Mouse (Mus musculus): Measurements from ENCODE around the gene Prss22. TPM values are rescaled to one million over a fixed set of nuclear protein-coding genes. Genes with fewer than 3 reads are reported as not detected.
A peak's percentile ranks its signal among the peaks of the same experiment; 100 is the strongest.
"Not testable (repeated sequence)": the region's sequence is repeated elsewhere in the genome, so short reads cannot be mapped to it uniquely, and the experiment has no call there.

Gene Prss22
- total RNA-seq, 2 experiments from 2014 or later = not detected

DNA sequence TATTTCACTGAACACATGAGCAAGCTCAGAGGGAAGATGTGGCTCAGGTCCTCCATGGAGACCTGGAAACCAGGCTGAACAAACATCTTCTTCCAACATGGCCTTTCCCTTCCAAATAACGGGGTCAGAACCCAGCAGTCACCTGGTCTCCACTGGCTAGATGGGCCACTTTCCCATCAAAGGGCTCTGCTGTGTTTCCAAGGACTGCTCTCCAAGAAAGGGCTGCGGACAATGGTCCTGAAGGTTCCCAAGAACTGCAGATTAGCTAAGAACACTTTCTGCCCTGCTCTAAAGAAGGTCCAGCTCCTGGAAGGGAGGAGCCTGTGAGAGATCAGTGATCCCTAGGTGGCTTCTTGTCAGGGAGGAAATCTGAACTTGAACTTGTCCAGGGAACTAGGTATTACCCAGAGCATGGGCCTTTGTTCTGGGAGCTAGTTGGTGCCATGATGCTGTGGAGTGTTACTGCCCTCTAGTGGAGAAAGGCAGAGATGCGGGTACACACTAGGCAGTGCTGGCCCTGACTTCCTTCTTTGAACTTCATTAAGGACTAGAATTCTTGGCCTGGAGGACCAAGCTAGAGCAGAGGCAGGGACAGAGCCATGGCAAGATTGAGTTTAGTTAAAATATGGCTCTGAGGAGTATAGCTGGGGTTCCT, 37.7 kb downstream of the Prss22 start:
- ATAC-seq (replicated peaks; ENCODE audit: low FRiP score, poor library complexity, severe bottlenecking) = peak; percentile 83

- ATAC-seq (replicated peaks; ENCODE audit: low FRiP score, poor library complexity, severe bottlenecking) = no peak
These were observed 42.7 kb downstream of the Prss22 start, which contains the start of gene Sbpl for GRCm38 (mm10) chr17:23955174-23955573. Sbpl (minus strand) TSS chr17:23955274.

DNA sequence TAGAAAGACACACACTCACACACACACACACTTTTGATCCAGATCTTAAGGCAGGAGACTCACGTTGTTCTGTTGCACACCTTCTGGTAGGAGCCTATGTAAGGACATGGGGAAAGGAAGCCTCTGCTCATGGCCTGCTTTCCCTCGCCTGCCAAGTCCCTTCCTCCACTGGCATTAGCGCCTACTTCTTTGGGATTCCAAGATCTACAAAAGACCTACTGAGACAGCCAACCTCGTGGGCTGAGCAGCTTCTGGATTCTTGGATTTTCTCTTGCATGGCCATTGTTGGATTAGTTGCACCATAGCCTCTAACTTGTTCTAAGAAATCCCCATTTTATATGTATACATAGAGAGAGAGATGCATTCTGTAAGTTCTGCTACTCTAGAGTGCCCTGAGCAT, 47.1 kb downstream of the Prss22 start:
- not testable (repeated sequence) for ATAC-seq (replicated peaks; ENCODE audit: low FRiP score, poor library complexity, severe bottlenecking)

- no peak for ATAC-seq (replicated peaks; ENCODE audit: low FRiP score, poor library complexity, severe bottlenecking)
These were observed 48.8 kb downstream of the Prss22 start for GRCm38 (mm10) chr17:23949068-23949467.

DNA sequence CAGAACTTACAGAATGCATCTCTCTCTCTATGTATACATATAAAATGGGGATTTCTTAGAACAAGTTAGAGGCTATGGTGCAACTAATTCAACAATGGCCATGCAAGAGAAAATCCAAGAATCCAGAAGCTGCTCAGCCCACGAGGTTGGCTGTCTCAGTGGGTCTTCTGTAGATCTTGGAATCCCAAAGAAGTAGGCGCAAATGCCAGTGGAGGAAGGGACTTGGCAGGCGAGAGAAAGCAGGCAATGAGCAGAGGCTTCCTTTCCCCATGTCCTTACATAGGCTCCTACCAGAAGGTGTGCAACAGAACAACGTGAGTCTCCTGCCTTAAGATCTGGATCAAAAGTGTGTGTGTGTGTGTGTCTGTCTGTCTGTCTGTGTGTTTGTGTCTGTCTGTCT, 50.4 kb downstream of the Prss22 start:
- not testable (repeated sequence) for ATAC-seq (replicated peaks; ENCODE audit: low FRiP score, poor library complexity, severe bottlenecking)

Other genes starting within 250 kb of the Prss22 start
- gene Flywch1, start 226.5 kb downstream of the Prss22 start, total RNA-seq (2015; ENCODE audit: low replicate concordance) = 2.1 and 2.3 TPM in 2 replicates
- gene Flywch1, start 226.5 kb downstream of the Prss22 start, total RNA-seq (2017; ENCODE audit: low replicate concordance) = 3.8 and 4.7 TPM in 2 replicates
- not detected in 2 replicates for gene Flywch2, start 212.0 kb downstream of the Prss22 start, total RNA-seq (2015; ENCODE audit: low replicate concordance)
- gene Flywch2, start 212.0 kb downstream of the Prss22 start, total RNA-seq (2017; ENCODE audit: low replicate concordance) = not detected in 2 replicates
- gene Srrm2, start 207.6 kb downstream of the Prss22 start, total RNA-seq (2015; ENCODE audit: low replicate concordance) = 188 and 291 TPM in 2 replicates
- gene Srrm2, start 207.6 kb downstream of the Prss22 start, total RNA-seq (2017; ENCODE audit: low replicate concordance) = 169 and 183 TPM in 2 replicates
- 94.3 and 118 TPM in 2 replicates for gene Elob, start 169.0 kb downstream of the Prss22 start, total RNA-seq (2015; ENCODE audit: low replicate concordance)
- gene Elob, start 169.0 kb downstream of the Prss22 start, total RNA-seq (2017; ENCODE audit: low replicate concordance) = 33.2 and 50.0 TPM in 2 replicates
- not detected in 2 replicates for gene Prss33, start 162.0 kb downstream of the Prss22 start, total RNA-seq (2015; ENCODE audit: low replicate concordance)
- gene Prss33, start 162.0 kb downstream of the Prss22 start, total RNA-seq (2017; ENCODE audit: low replicate concordance) = not detected in 2 replicates
- not detected in 2 replicates for gene Prss32, start 154.2 kb downstream of the Prss22 start, total RNA-seq (2015; ENCODE audit: low replicate concordance)
- not detected in 2 replicates for gene Prss32, start 154.2 kb downstream of the Prss22 start, total RNA-seq (2017; ENCODE audit: low replicate concordance)
- gene Prss41, start 153.9 kb downstream of the Prss22 start, total RNA-seq (2015; ENCODE audit: low replicate concordance) = not detected in 2 replicates
- gene Prss41, start 153.9 kb downstream of the Prss22 start, total RNA-seq (2017; ENCODE audit: low replicate concordance) = not detected in 2 replicates
- not detected in 2 replicates for gene Prss21, start 130.0 kb downstream of the Prss22 start, total RNA-seq (2015; ENCODE audit: low replicate concordance)
- not detected in 2 replicates for gene Prss21, start 130.0 kb downstream of the Prss22 start, total RNA-seq (2017; ENCODE audit: low replicate concordance)
- not detected in 2 replicates for gene Dcpp1, start 117.2 kb downstream of the Prss22 start, total RNA-seq (2015; ENCODE audit: low replicate concordance)
- not detected in 2 replicates for gene Dcpp1, start 117.2 kb downstream of the Prss22 start, total RNA-seq (2017; ENCODE audit: low replicate concordance)
- gene Dcpp2, start 117.2 kb downstream of the Prss22 start, total RNA-seq (2015; ENCODE audit: low replicate concordance) = not detected in 2 replicates
- not detected in 2 replicates for gene Dcpp2, start 117.2 kb downstream of the Prss22 start, total RNA-seq (2017; ENCODE audit: low replicate concordance)
- gene Dcpp3, start 80.6 kb downstream of the Prss22 start, total RNA-seq (2015; ENCODE audit: low replicate concordance) = not detected in 2 replicates
- not detected in 2 replicates for gene Dcpp3, start 80.6 kb downstream of the Prss22 start, total RNA-seq (2017; ENCODE audit: low replicate concordance)
- not detected in 2 replicates for gene Sbp, start 56.4 kb downstream of the Prss22 start, total RNA-seq (2015; ENCODE audit: low replicate concordance)
- gene Sbp, start 56.4 kb downstream of the Prss22 start, total RNA-seq (2017; ENCODE audit: low replicate concordance) = not detected in 2 replicates
- not detected in 2 replicates for gene Sbpl, start 42.8 kb downstream of the Prss22 start, total RNA-seq (2015; ENCODE audit: low replicate concordance)
- gene Sbpl, start 42.8 kb downstream of the Prss22 start, total RNA-seq (2017; ENCODE audit: low replicate concordance) = not detected in 2 replicates
- not detected in 2 replicates for gene Prss30, start 17.5 kb downstream of the Prss22 start, total RNA-seq (2015; ENCODE audit: low replicate concordance)
- not detected in 2 replicates for gene Prss30, start 17.5 kb downstream of the Prss22 start, total RNA-seq (2017; ENCODE audit: low replicate concordance)
- not detected in 2 replicates for gene Prss27, start 40.0 kb upstream of the Prss22 start, total RNA-seq (2015; ENCODE audit: low replicate concordance)
- not detected in 2 replicates for gene Prss27, start 40.0 kb upstream of the Prss22 start, total RNA-seq (2017; ENCODE audit: low replicate concordance)
- gene Kctd5, start 75.4 kb upstream of the Prss22 start, total RNA-seq (2015; ENCODE audit: low replicate concordance) = 6.5 and 11.5 TPM in 2 replicates
- gene Kctd5, start 75.4 kb upstream of the Prss22 start, total RNA-seq (2017; ENCODE audit: low replicate concordance) = 4.3 and 8.1 TPM in 2 replicates
- 24.0 and 25.7 TPM in 2 replicates for gene Pdpk1, start 152.8 kb upstream of the Prss22 start, total RNA-seq (2015; ENCODE audit: low replicate concordance)
- 24.8 and 30.8 TPM in 2 replicates for gene Pdpk1, start 152.8 kb upstream of the Prss22 start, total RNA-seq (2017; ENCODE audit: low replicate concordance)
- gene Amdhd2, start 165.7 kb upstream of the Prss22 start, total RNA-seq (2015; ENCODE audit: low replicate concordance) = 3.3 and 12.5 TPM in 2 replicates
- gene Amdhd2, start 165.7 kb upstream of the Prss22 start, total RNA-seq (2017; ENCODE audit: low replicate concordance) = 11.0 and 15.1 TPM in 2 replicates
- 160 and 166 TPM in 2 replicates for gene Atp6v0c, start 171.6 kb upstream of the Prss22 start, total RNA-seq (2015; ENCODE audit: low replicate concordance)
- gene Atp6v0c, start 171.6 kb upstream of the Prss22 start, total RNA-seq (2017; ENCODE audit: low replicate concordance) = 53.8 and 97.7 TPM in 2 replicates
- 2.3 TPM in 2 replicates for gene Tbc1d24, start 207.5 kb upstream of the Prss22 start, total RNA-seq (2015; ENCODE audit: low replicate concordance)
- gene Tbc1d24, start 207.5 kb upstream of the Prss22 start, total RNA-seq (2017; ENCODE audit: low replicate concordance) = 0.98 and 1.6 TPM in 2 replicates
- not detected in 2 replicates for gene Ntn3, start 211.4 kb upstream of the Prss22 start, total RNA-seq (2015; ENCODE audit: low replicate concordance)
- not detected in 2 replicates for gene Ntn3, start 211.4 kb upstream of the Prss22 start, total RNA-seq (2017; ENCODE audit: low replicate concordance)
- gene Tedc2, start 222.8 kb upstream of the Prss22 start, total RNA-seq (2015; ENCODE audit: low replicate concordance) = 5.6 and 10.9 TPM in 2 replicates
- gene Tedc2, start 222.8 kb upstream of the Prss22 start, total RNA-seq (2017; ENCODE audit: low replicate concordance) = 6.0 and 6.8 TPM in 2 replicates

All from erythroblast, adult 5-6 weeks (primary cell).